Mouse (Mus musculus): Measurements from ENCODE around the gene Rab26. TPM values are rescaled to one million over a fixed set of nuclear protein-coding genes. Genes with fewer than 3 reads are reported as not detected.
A peak's percentile ranks its signal among the peaks of the same experiment; 100 is the strongest.

Gene Rab26
- total RNA-seq, 2 experiments from 2014 or later: not detected

- intact Hi-C loops (cut with DNase I): no loop called here
- peak; percentile 69 to 72 for DNase-seq
These were observed 15.1 kb upstream of the Rab26 start for GRCm38 (mm10) chr17:24548921-24549617.

- no peak for DNase-seq
These were observed 14.4 kb upstream of the Rab26 start for GRCm38 (mm10) chr17:24548435-24548834.

GRCm38 (mm10) chr17:24546234-24546633 lies 12.2 kb upstream of the Rab26 start:
- DNase-seq: no peak
- intact Hi-C loops (cut with DNase I): no loop called here

More at GRCm38 (mm10) chr17:24548435-24548834, 14.4 kb upstream of the Rab26 start:
- intact Hi-C loops (cut with DNase I): no loop called here

GRCm38 (mm10) chr17:24545247-24545646 lies 11.2 kb upstream of the Rab26 start:
- intact Hi-C loops (cut with DNase I): no loop called here

GRCm38 (mm10) chr17:24544613-24545012 lies 10.6 kb upstream of the Rab26 start:
- no peak for DNase-seq
- intact Hi-C loops (cut with DNase I): no loop called here

More at GRCm38 (mm10) chr17:24545247-24545646, 11.2 kb upstream of the Rab26 start:
- DNase-seq: no peak

GRCm38 (mm10) chr17:24540375-24540774 lies 6.4 kb upstream of the Rab26 start:
- peak in 1 of 2 experiments; percentile 48 for DNase-seq
- intact Hi-C loops (cut with DNase I): loop anchor here (1.0 kb wide), 2 partner anchors 88 to 114 kb away; no protein-coding TSS in a partner anchor

GRCm38 (mm10) chr17:24538950-24539349 lies 4.9 kb upstream of the Rab26 start:
- peak; percentile 52 to 71 for DNase-seq
- intact Hi-C loops (cut with DNase I): loop anchor here (2.0 to 5.0 kb wide), 2 partner anchors 44 to 168 kb away; partner anchors contain the start of gene Tbl3

GRCm38 (mm10) chr17:24537536-24537935 lies 3.5 kb upstream of the Rab26 start:
- no peak for DNase-seq
- intact Hi-C loops (cut with DNase I): loop anchor here (5.0 kb wide), 1 partner anchor 170 kb away; the partner anchor contains the start of gene Tbl3

GRCm38 (mm10) chr17:24535300-24535699 lies 1.3 kb upstream of the Rab26 start:
- DNase-seq: no peak
- intact Hi-C loops (cut with DNase I): loop anchor here (5.0 kb wide), 1 partner anchor 172 kb away; the partner anchor contains the start of gene Tbl3

GRCm38 (mm10) chr17:24533099-24533992 lies 664 bp downstream of the Rab26 start:
- peak; percentile 74 to 75 for DNase-seq
- intact Hi-C loops (cut with DNase I): no loop called here

GRCm38 (mm10) chr17:24532045-24532444 lies 2.0 kb downstream of the Rab26 start:
- intact Hi-C loops (cut with DNase I): no loop called here
- DNase-seq: no peak

GRCm38 (mm10) chr17:24531064-24531463 lies 2.9 kb downstream of the Rab26 start:
- DNase-seq: no peak
- intact Hi-C loops (cut with DNase I): no loop called here

- intact Hi-C loops (cut with DNase I): no loop called here
These were observed 3.5 kb downstream of the Rab26 start for GRCm38 (mm10) chr17:24530361-24531050.

GRCm38 (mm10) chr17:24529883-24530282 lies 4.1 kb downstream of the Rab26 start:
- DNase-seq: no peak
- intact Hi-C loops (cut with DNase I): no loop called here

More at GRCm38 (mm10) chr17:24530361-24531050, 3.5 kb downstream of the Rab26 start:
- no peak for DNase-seq

GRCm38 (mm10) chr17:24529007-24529451 lies 5.0 kb downstream of the Rab26 start:
- intact Hi-C loops (cut with DNase I): no loop called here
- DNase-seq: peak; percentile 49 to 65

- DNase-seq: no peak
- intact Hi-C loops (cut with DNase I): no loop called here
These were observed 5.5 kb downstream of the Rab26 start for GRCm38 (mm10) chr17:24528560-24528918.

- intact Hi-C loops (cut with DNase I): no loop called here
- peak; percentile 87 to 88 for DNase-seq
These were observed 6.1 kb downstream of the Rab26 start, which contains the start of gene Traf7 for GRCm38 (mm10) chr17:24527723-24528559. Traf7 (minus strand) TSS chr17:24527938.

- no peak for DNase-seq
- intact Hi-C loops (cut with DNase I): no loop called here
These were observed 6.7 kb downstream of the Rab26 start for GRCm38 (mm10) chr17:24527315-24527714.

GRCm38 (mm10) chr17:24524734-24525133 lies 9.3 kb downstream of the Rab26 start:
- intact Hi-C loops (cut with DNase I): no loop called here
- DNase-seq: no peak

GRCm38 (mm10) chr17:24520450-24520849 lies 13.6 kb downstream of the Rab26 start:
- intact Hi-C loops (cut with DNase I): no loop called here
- no peak for DNase-seq
